In the genomic region with DNA sequence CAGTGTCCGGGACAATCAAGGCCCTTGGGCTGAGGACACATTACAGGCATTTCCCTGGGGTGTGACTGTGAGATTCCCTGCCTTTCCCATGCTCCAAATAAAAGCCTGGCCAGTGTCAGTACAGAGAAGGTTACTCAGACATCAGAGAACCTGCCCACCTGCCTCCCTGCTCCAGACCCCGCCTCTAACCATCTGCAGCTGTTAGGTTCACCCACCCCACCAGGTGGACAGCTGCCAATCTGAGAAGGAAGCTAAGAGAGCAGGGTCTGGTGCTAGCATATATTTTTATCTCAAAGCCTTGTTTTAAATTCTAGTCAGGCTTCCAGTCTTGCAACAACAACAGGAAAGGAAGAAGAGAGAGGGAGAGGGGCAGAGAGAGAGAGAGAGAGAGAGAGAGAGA, we compare ENCODE assay signal across 16 mouse cellular contexts.
DNase-seq lines count a peak whose midpoint lies in the region; ATAC-seq and TF ChIP-seq lines count a peak whose summit lies in the region.
"Had no signal": no experiment of that assay in that cellular context is flagged by ENCODE, and none has a peak within 500 bp of the region (broad histone marks: within the 10 kb centered on the region; RNA-seq: fewer than 3 reads in every experiment).

No protein-coding gene starts in this region.

- TF ChIP-seq CTCF in brain, embryonic 14.5 days (IDR thresholded peaks at IDR 0.05; ENCODE audit: borderline replicate concordance, extremely low read depth, insufficient read depth, insufficient read length), result no peak

- no peak for TF ChIP-seq POLR2A in brain, embryonic 14.5 days (IDR thresholded peaks at IDR 0.05; ENCODE audit: borderline replicate concordance, extremely low read depth, insufficient read depth, insufficient read length, poor library complexity, severe bottlenecking)

- no peak overlapping the region for H3K4me3 ChIP-seq in forebrain, embryonic 15.5 days
- H3K4me3 ChIP-seq in forebrain, embryonic 14.5 days (ENCODE audit: low read depth, low read length), result no peak overlapping the region
- no peak overlapping the region for H3K4me3 ChIP-seq in limb, embryonic 11.5 days (ENCODE audit: low read depth, low read length)
- no peak overlapping the region for H3K4me3 ChIP-seq in limb, embryonic 10.5 days
- H3K4me3 ChIP-seq: heart, embryonic 13.5 days; intestine, embryonic 15.5 days; kidney, embryonic 15.5 days; liver, embryonic 12.5 days; lung, embryonic 15.5 days had no signal

- 0 out of 2 replicates have a peak overlapping the region, but pooled peaks have one; percentile 23 for H3K27ac ChIP-seq in forebrain, embryonic 15.5 days (replicated peaks)
- H3K27ac ChIP-seq in forebrain, embryonic 14.5 days (ENCODE audit: low read depth, low read length), result no peak overlapping the region
- no peak overlapping the region for H3K27ac ChIP-seq in limb, embryonic 11.5 days (replicated peaks; ENCODE audit: low read depth, low read length)
- H3K27ac ChIP-seq in limb, embryonic 10.5 days, result no peak overlapping the region
- H3K27ac ChIP-seq: heart, embryonic 13.5 days; intestine, embryonic 15.5 days; kidney, embryonic 15.5 days; liver, embryonic 12.5 days; lung, embryonic 15.5 days had no signal

- no peaks in the 10 kb centered on the region for H3K36me3 ChIP-seq in forebrain, embryonic 15.5 days
- no peaks in the 10 kb centered on the region for H3K36me3 ChIP-seq in forebrain, embryonic 14.5 days (ENCODE audit: control insufficient read depth, insufficient read depth, low read length)
- H3K36me3 ChIP-seq in limb, embryonic 11.5 days (ENCODE audit: control insufficient read depth, insufficient read depth, low read length), result no peaks in the 10 kb centered on the region
- H3K36me3 ChIP-seq in limb, embryonic 10.5 days, result no peaks in the 10 kb centered on the region
- H3K36me3 ChIP-seq: heart, embryonic 13.5 days; intestine, embryonic 15.5 days; kidney, embryonic 15.5 days; liver, embryonic 12.5 days; lung, embryonic 15.5 days had no signal

- peaks cover 4% of the 10 kb centered on the region; the same call in 1 of the 2 replicates for H3K4me1 ChIP-seq in forebrain, embryonic 15.5 days
- H3K4me1 ChIP-seq in forebrain, embryonic 14.5 days (ENCODE audit: control insufficient read depth, insufficient read depth, low read length), result 0 out of 2 replicates have a peak, but pooled peaks cover 6% of the 10 kb centered on the region
- no peaks in the 10 kb centered on the region for H3K4me1 ChIP-seq in limb, embryonic 11.5 days (ENCODE audit: control insufficient read depth, insufficient read depth, low read length)
- H3K4me1 ChIP-seq in limb, embryonic 10.5 days, result no peaks in the 10 kb centered on the region
- H3K4me1 ChIP-seq: intestine, embryonic 15.5 days; kidney, embryonic 15.5 days; liver, embryonic 12.5 days; lung, embryonic 15.5 days had no signal

- H3K4me2 ChIP-seq in forebrain, embryonic 15.5 days (replicated peaks), result no peak overlapping the region
- no peak overlapping the region for H3K4me2 ChIP-seq in forebrain, embryonic 14.5 days (ENCODE audit: low read length)
- no peak overlapping the region for H3K4me2 ChIP-seq in limb, embryonic 11.5 days (ENCODE audit: low read depth, severe bottlenecking)
- H3K4me2 ChIP-seq: heart, embryonic 13.5 days; intestine, embryonic 15.5 days; kidney, embryonic 15.5 days; liver, embryonic 12.5 days; lung, embryonic 15.5 days had no signal

- H3K9me3 ChIP-seq in forebrain, embryonic 15.5 days, result no peaks in the 10 kb centered on the region
- no peaks in the 10 kb centered on the region for H3K9me3 ChIP-seq in forebrain, embryonic 14.5 days (replicated peaks; ENCODE audit: control insufficient read depth, low read length)
- no peaks in the 10 kb centered on the region for H3K9me3 ChIP-seq in limb, embryonic 11.5 days (ENCODE audit: control insufficient read depth, low read length)
- no peaks in the 10 kb centered on the region for H3K9me3 ChIP-seq in limb, embryonic 10.5 days (replicated peaks)
- H3K9me3 ChIP-seq: heart, embryonic 13.5 days; intestine, embryonic 15.5 days; kidney, embryonic 15.5 days; liver, embryonic 12.5 days; lung, embryonic 15.5 days had no signal

- H3K27me3 ChIP-seq in forebrain, embryonic 15.5 days, result no peaks in the 10 kb centered on the region
- H3K27me3 ChIP-seq in forebrain, embryonic 14.5 days (replicated peaks; ENCODE audit: control insufficient read depth, insufficient read depth, low read length), result no peaks in the 10 kb centered on the region
- no peaks in the 10 kb centered on the region for H3K27me3 ChIP-seq in limb, embryonic 11.5 days (ENCODE audit: control insufficient read depth, insufficient read depth, low read length)
- no peaks in the 10 kb centered on the region for H3K27me3 ChIP-seq in limb, embryonic 10.5 days (ENCODE audit: low read depth, poor library complexity, severe bottlenecking)
- H3K27me3 ChIP-seq: heart, embryonic 13.5 days; intestine, embryonic 15.5 days; kidney, embryonic 15.5 days; liver, embryonic 12.5 days; lung, embryonic 15.5 days had no signal

- DNase-seq in forebrain, embryonic 14.5 days (ENCODE audit: low spot score), result no peak
- no peak for DNase-seq in limb, embryonic 11.5 days (ENCODE audit: low spot score)
- DNase-seq in limb, embryonic 10.5 days (ENCODE audit: low spot score), result no peak
- peak; percentile 33 for DNase-seq in brain, embryonic 14.5 days (ENCODE audit: low read depth)
- DNase-seq in retina, embryonic 14.5 days (ENCODE audit: low spot score), result peak; percentile 43
- DNase-seq in B cell, adult 2 months, result no peak
- DNase-seq: cerebellum, adult 9-11 months; embryo, embryonic 11 days; heart, postnatal 36 days; thymus, postnatal 36 days had no signal

- 0 out of 2 replicates have a peak, but pooled peaks have one; percentile 8 for ATAC-seq in forebrain, embryonic 15.5 days (replicated peaks)
- ATAC-seq in forebrain, embryonic 14.5 days, result no peak
- ATAC-seq in limb, embryonic 11.5 days (ENCODE audit: insufficient number of reproducible peaks, low FRiP score, low TSS enrichment, low read depth), result 0 out of 2 replicates have a peak, but pooled peaks have one; percentile 35
- ATAC-seq: intestine, embryonic 15.5 days; liver, embryonic 12.5 days had no signal

- 79% methylated on average over 2 of the region's 2 CpGs for WGBS in forebrain, embryonic 15.5 days
- WGBS in forebrain, embryonic 14.5 days, result 90% methylated on average over 2 of the region's 2 CpGs
- WGBS in limb, embryonic 11.5 days, result 61% methylated on average over 2 of the region's 2 CpGs
- 68% methylated on average over 2 of the region's 2 CpGs for WGBS in limb, embryonic 10.5 days

- H3K9ac ChIP-seq in forebrain, embryonic 15.5 days (replicated peaks), result no peak overlapping the region
- H3K9ac ChIP-seq in forebrain, embryonic 14.5 days (ENCODE audit: low read length), result no peak overlapping the region
- no peak overlapping the region for H3K9ac ChIP-seq in limb, embryonic 11.5 days (ENCODE audit: low read length)
- H3K9ac ChIP-seq: heart, embryonic 13.5 days; intestine, embryonic 15.5 days; kidney, embryonic 15.5 days; liver, embryonic 12.5 days; lung, embryonic 15.5 days had no signal

Comparison
In these comparisons a context has a peak if more than half of its experiments do, and no peak if none do; other contexts are left out.
1. DNase-seq: peak in brain, embryonic 14.5 days (single experiment) and retina, embryonic 14.5 days (single experiment); none in forebrain, embryonic 14.5 days (single experiment), limb, embryonic 11.5 days (single experiment), limb, embryonic 10.5 days (single experiment) and B cell, adult 2 months (0 of 2).